Mouse (Mus musculus) cerebellum, postnatal 14 days (tissue): Measurements from ENCODE around the gene Rab31.

Experiments used
- DNase-seq, 2 experiments: peaks; one replicate each; pipeline ENCODE4 v3.0.0; 2021; ENCODE audit warnings: mixed read lengths in 2 of 2

Rab31 gene

GRCm38 (mm10) chr17:65771951-65772934 is at the start of gene Rab31:
Rab31 (minus strand) TSS chr17:65772752.
- DNase-seq: peak; percentile 83

GRCm38 (mm10) chr17:65820197-65820596 is 47.6 kb upstream of the Rab31 start:
- no peak for DNase-seq

GRCm38 (mm10) chr17:65813763-65814162 is 41.2 kb upstream of the Rab31 start:
- no peak for DNase-seq

GRCm38 (mm10) chr17:65811032-65811431 is 38.5 kb upstream of the Rab31 start:
- no peak for DNase-seq

- no peak for DNase-seq
These were observed 33.9 kb upstream of the Rab31 start for GRCm38 (mm10) chr17:65806416-65806815.

- no peak for DNase-seq
These were observed 33.4 kb upstream of the Rab31 start for GRCm38 (mm10) chr17:65805966-65806365.

GRCm38 (mm10) chr17:65802026-65802425 is 29.5 kb upstream of the Rab31 start:
- DNase-seq: no peak

GRCm38 (mm10) chr17:65800451-65800850 is 27.9 kb upstream of the Rab31 start:
- DNase-seq: no peak

GRCm38 (mm10) chr17:65799353-65799752 is 26.8 kb upstream of the Rab31 start:
- no peak for DNase-seq

GRCm38 (mm10) chr17:65798446-65798845 is 25.9 kb upstream of the Rab31 start:
- DNase-seq: no peak

- DNase-seq: peak in 1 of 2 experiments; percentile 36
These were observed 23.5 kb upstream of the Rab31 start for GRCm38 (mm10) chr17:65796056-65796455.

- no peak for DNase-seq
These were observed 21.7 kb upstream of the Rab31 start for GRCm38 (mm10) chr17:65794096-65794850.

GRCm38 (mm10) chr17:65793307-65793930 is 20.9 kb upstream of the Rab31 start:
- DNase-seq: no peak

GRCm38 (mm10) chr17:65791161-65791560 is 18.6 kb upstream of the Rab31 start:
- DNase-seq: no peak

- DNase-seq: no peak
These were observed 17.0 kb upstream of the Rab31 start for GRCm38 (mm10) chr17:65789576-65789975.

- no peak for DNase-seq
These were observed 16.2 kb upstream of the Rab31 start for GRCm38 (mm10) chr17:65788542-65789291.

- DNase-seq: no peak
These were observed 14.7 kb upstream of the Rab31 start for GRCm38 (mm10) chr17:65787261-65787660.

- peak in 1 of 2 experiments; percentile 34 for DNase-seq
These were observed 13.7 kb upstream of the Rab31 start for GRCm38 (mm10) chr17:65786225-65786624.

GRCm38 (mm10) chr17:65785707-65786106 is 13.2 kb upstream of the Rab31 start:
- DNase-seq: no peak

- no peak for DNase-seq
These were observed 12.1 kb upstream of the Rab31 start for GRCm38 (mm10) chr17:65784610-65785140.

- DNase-seq: peak; percentile 86
These were observed 10.9 kb upstream of the Rab31 start for GRCm38 (mm10) chr17:65783182-65784161.
